Mouse (Mus musculus) heart, adult 2 months (tissue): ENCODE results near the gene Tmem263. TPM values are rescaled to one million over a fixed set of nuclear protein-coding genes. Genes with fewer than 3 reads are reported as not detected.

ENCODE experiments used
- DNase-seq, 2 experiments: peaks; one replicate each; pipeline ENCODE4 v3.0.0; 2021
- H3K27ac ChIP-seq: fragments of 200-600 bp; 2 replicates; pipeline ENCODE4 v1.8.1; 2022
- H3K27me3 ChIP-seq: fragments of 200-500 bp; 2 replicates; pipeline ENCODE4 v1.6.1; 2012; ENCODE audit warnings: mild to moderate bottlenecking, low read length, inconsistent platforms, mixed read lengths; ENCODE audit not compliant: control insufficient read depth, insufficient read depth
- H3K36me3 ChIP-seq: fragments of 200-500 bp; 2 replicates; pipeline ENCODE4 v1.6.1; 2012; ENCODE audit warnings: low read length, inconsistent platforms; ENCODE audit not compliant: control insufficient read depth, insufficient read depth
- H3K4me1 ChIP-seq: fragments of 200-500 bp; 2 replicates; pipeline ENCODE4 v1.6.1; 2011; ENCODE audit warnings: low read length; ENCODE audit not compliant: control insufficient read depth, insufficient read depth
- H3K4me3 ChIP-seq: fragments of 200-600 bp; 2 replicates; pipeline ENCODE4 v1.8.1; 2022
- H3K79me2 ChIP-seq: fragments of 200-500 bp; replicated peaks from 2 replicates; pipeline ENCODE4 v1.6.1; 2012; ENCODE audit warnings: mild to moderate bottlenecking, inconsistent platforms, low read length, moderate library complexity, mixed read lengths; ENCODE audit not compliant: control insufficient read depth, insufficient read depth
- H3K9ac ChIP-seq: fragments of 200-500 bp; 2 replicates; pipeline ENCODE4 v1.6.1; 2012; ENCODE audit warnings: low read depth, mild to moderate bottlenecking, control low read depth, inconsistent platforms, low read length, mixed read lengths
- CTCF ChIP-seq: fragments of 200-600 bp; IDR thresholded peaks from 2 replicates; pipeline ENCODE4 v1.8.1; 2022; ENCODE audit warnings: antibody characterized with exemption, mild to moderate bottlenecking, moderate library complexity
- EP300 ChIP-seq: fragments of 200-500 bp; IDR thresholded peaks from 2 replicates; pipeline ENCODE4 v1.6.1; 2011; ENCODE audit warnings: low read depth, low read length, control low read depth; ENCODE audit not compliant: insufficient read depth
- POLR2A ChIP-seq: fragments of 200-500 bp; IDR thresholded peaks from 2 replicates; pipeline ENCODE4 v1.6.1; 2011; ENCODE audit warnings: mild to moderate bottlenecking, low read depth, low read length, control low read depth; ENCODE audit not compliant: insufficient read depth
- WGBS: fragments of 180-500 bp; shearing (Covaris S2); methylation state at CpG from one replicate; pipeline ENCODE4 v1.1.7; 2018; 5-methylcytosine and 5-hydroxymethylcytosine counted together
- intact Hi-C: fragments of 180-260 bp; cut with DNase I; formaldehyde crosslinking; loops from one replicate; pipeline ENCODE4 v1.15.1; 2025
- polyA plus RNA-seq: library from polyadenylated mRNA; depleted of rRNA; stranded (reverse); fragments of >200 nt; gene quantifications from 2 replicates; pipeline ENCODE4 v1.2.3, GENCODE M21; 2012; rRNA removed
- total RNA-seq, 2 experiments: library from RNA; stranded (reverse); gene quantifications; 2 replicates each; pipeline ENCODE4 v1.2.3; 2021

The Tmem263 gene
- total and polyA plus RNA-seq, 3 experiments, result 3.9 to 16.8 (median 13.5) TPM

DNA sequence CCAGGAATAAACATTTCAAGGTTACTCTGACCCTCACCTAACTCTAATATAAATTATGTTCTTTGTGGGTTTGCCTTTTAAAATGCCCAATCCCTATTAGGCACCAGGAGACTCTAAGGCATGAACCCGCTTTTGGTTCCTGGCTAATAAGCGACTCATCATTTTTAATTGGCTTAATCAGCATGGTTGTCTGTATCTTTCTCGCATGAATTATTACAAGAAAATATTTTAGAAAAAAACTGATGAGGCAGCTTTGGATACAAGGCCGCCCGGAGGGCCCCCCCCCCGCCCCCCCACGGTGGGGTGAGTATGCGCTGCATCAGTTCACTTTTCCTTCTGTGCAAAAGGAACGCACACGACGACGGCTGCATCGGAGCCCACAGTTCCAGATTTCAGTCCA, 62.4 kb downstream of the Tmem263 start:
- peaks cover 15% of the 10 kb centered on the region for H3K4me1 ChIP-seq
- 97% methylated on average over 13 of the region's 13 CpGs for WGBS
- intact Hi-C loops, result no loop called here
- no peak overlapping the region for H3K4me3 ChIP-seq
- peaks cover 18% of the 10 kb centered on the region for H3K36me3 ChIP-seq
- no peaks in the 10 kb centered on the region for H3K27me3 ChIP-seq
- H3K27ac ChIP-seq, result no peak overlapping the region
- peaks cover 2% of the 10 kb centered on the region; the same call in 1 of the 2 replicates for H3K79me2 ChIP-seq
- no peak for DNase-seq
- no peak overlapping the region for H3K9ac ChIP-seq
- TF ChIP-seq CTCF (no peak), POLR2A (no peak), EP300 (no peak)

DNA sequence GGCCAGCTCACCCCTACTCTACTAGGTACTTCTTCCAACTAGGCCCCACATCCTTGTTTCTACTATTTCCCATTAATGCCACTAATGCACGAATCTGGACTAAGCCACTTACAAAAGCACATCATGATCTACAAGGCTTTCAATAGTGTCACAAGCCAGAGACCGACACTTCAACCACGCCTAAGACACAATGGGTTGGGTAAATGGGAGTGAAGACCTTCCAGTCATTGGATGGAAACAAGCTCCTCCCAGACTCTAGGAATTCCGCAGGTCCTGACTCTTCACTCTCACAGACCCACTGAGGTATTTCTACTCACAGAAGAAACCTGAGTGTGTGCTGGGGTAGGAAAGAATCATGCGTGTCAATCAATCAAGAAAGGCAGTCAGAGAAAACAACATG, 62.9 kb downstream of the Tmem263 start:
- intact Hi-C loops, result no loop called here
- H3K4me3 ChIP-seq, result no peak overlapping the region
- H3K79me2 ChIP-seq, result peaks cover 2% of the 10 kb centered on the region; the same call in 1 of the 2 replicates
- TF ChIP-seq POLR2A, result no peak
- no peak for TF ChIP-seq EP300
- no peak for TF ChIP-seq CTCF
- H3K9ac ChIP-seq, result no peak overlapping the region
- WGBS, result 89% methylated on average over 5 of the region's 5 CpGs
- H3K4me1 ChIP-seq, result peaks cover 15% of the 10 kb centered on the region
- H3K36me3 ChIP-seq, result peaks cover 15% of the 10 kb centered on the region; the same call in 1 of the 2 replicates
- no peak for DNase-seq
- H3K27ac ChIP-seq, result peak overlapping the region; percentile 51
- H3K27me3 ChIP-seq, result no peaks in the 10 kb centered on the region

Other genes with a start within 250 kb of the Tmem263 start
- gene Ric8b, start 185.0 kb upstream of the Tmem263 start, total RNA-seq, result 10 to 100 TPM; 36.5 to 42.1 TPM
- gene Ric8b, start 185.0 kb upstream of the Tmem263 start, polyA plus RNA-seq, result 20.5 and 34.6 TPM in 2 replicates
- under 1 TPM; 0.27 to 0.39 TPM for gene Fhl4, start 132 bp upstream of the Tmem263 start, total RNA-seq
- 0.84 and 1.3 TPM in 2 replicates for gene Fhl4, start 132 bp upstream of the Tmem263 start, polyA plus RNA-seq
- gene Mterf2, start 25.4 kb downstream of the Tmem263 start, total RNA-seq, result 10 to 100 TPM; 18.3 to 23.3 TPM
- gene Mterf2, start 25.4 kb downstream of the Tmem263 start, polyA plus RNA-seq, result 12.9 and 29.9 TPM in 2 replicates
- gene Cry1, start 82.4 kb downstream of the Tmem263 start, total RNA-seq, result 10 to 100 TPM in 1 of 2 experiments, 1 to 10 TPM in 1; 8.5 to 12.9 TPM
- gene Cry1, start 82.4 kb downstream of the Tmem263 start, polyA plus RNA-seq, result 2.2 and 5.2 TPM in 2 replicates